Mouse (Mus musculus) midbrain, embryonic 11.5 days (tissue): ENCODE data around the gene Rpgrip1. TPM values are rescaled to one million over a fixed set of nuclear protein-coding genes. Genes with fewer than 3 reads are reported as not detected.
"Not testable (repeated sequence)": the region's sequence is repeated elsewhere in the genome, so short reads cannot be mapped to it uniquely, and the experiment has no call there.

Experiments used
- ATAC-seq: fragments of 200-750 bp; cut with Nextera tagmentation; 2 replicates; pipeline ENCODE4 v1.8.0; 2017; ENCODE audit warnings: moderate TSS enrichment, moderate library complexity; ENCODE audit not compliant: low FRiP score
- DNase-seq: peaks from one replicate; pipeline ENCODE4 v3.0.0; 2015; ENCODE audit warnings: low spot score; ENCODE audit errors: missing footprints
- H3K27ac ChIP-seq: fragments of 300-500 bp; sonication (generic); 2 replicates; pipeline ENCODE4 v1.5.1; 2014; ENCODE audit warnings: low read depth, low read length
- H3K27me3 ChIP-seq: fragments of 300-500 bp; sonication (generic); 2 replicates; pipeline ENCODE4 v1.6.1; 2014; ENCODE audit warnings: mild to moderate bottlenecking, low read length, moderate library complexity, mixed read lengths; ENCODE audit not compliant: control insufficient read depth, insufficient read depth
- H3K36me3 ChIP-seq: fragments of 300-500 bp; sonication (generic); 2 replicates; pipeline ENCODE4 v1.6.1; 2014; ENCODE audit warnings: mild to moderate bottlenecking, low read length, moderate library complexity, mixed read lengths; ENCODE audit not compliant: control insufficient read depth, insufficient read depth
- H3K4me1 ChIP-seq: fragments of 300-500 bp; sonication (generic); 2 replicates; pipeline ENCODE4 v1.6.1; 2014; ENCODE audit warnings: low read length; ENCODE audit not compliant: control insufficient read depth, insufficient read depth
- H3K4me2 ChIP-seq: fragments of 300-500 bp; sonication (generic); 2 replicates; pipeline ENCODE4 v1.6.1; 2014; ENCODE audit warnings: mild to moderate bottlenecking, moderate library complexity
- H3K4me3 ChIP-seq: fragments of 300-500 bp; sonication (generic); 2 replicates; pipeline ENCODE4 v1.5.1; 2014; ENCODE audit warnings: low read depth, low read length
- H3K9ac ChIP-seq: fragments of 300-500 bp; sonication (generic); 2 replicates; pipeline ENCODE4 v1.6.1; 2014; ENCODE audit warnings: low read length
- H3K9me3 ChIP-seq: fragments of 300-500 bp; sonication (generic); 2 replicates; pipeline ENCODE4 v1.6.1; 2016; ENCODE audit warnings: low read length; ENCODE audit not compliant: control insufficient read depth
- WGBS: fragments of 180-500 bp; shearing (Covaris S2); extraction: QIAGEN DNeasy Blood & Tissue Kit; methylation state at CpG from one replicate; pipeline ENCODE4 v1.1.7; 2014; 5-methylcytosine and 5-hydroxymethylcytosine counted together
- polyA plus RNA-seq: library from polyadenylated mRNA; unstranded; fragments of >200 nt; fragmentation: Nextera tagmentation; extraction: Ambion mirVana; gene quantifications from 2 replicates; pipeline ENCODE4 v1.2.1, GENCODE M21; 2014

The Rpgrip1 gene
- polyA plus RNA-seq, result 92.3 and 105 TPM in 2 replicates

GRCm38 (mm10) chr14:52110346-52110745 lies at the start of gene Rpgrip1:
Rpgrip1 (plus strand) TSS chr14:52110704.
- ATAC-seq (no peak), DNase-seq (no peak)

GRCm38 (mm10) chr14:52060800-52061199 lies 49.7 kb upstream of the Rpgrip1 start:
- no peaks in the 10 kb centered on the region for H3K4me1 ChIP-seq
- no peaks in the 10 kb centered on the region for H3K27me3 ChIP-seq
- H3K4me2 ChIP-seq, result no peak overlapping the region
- H3K27ac ChIP-seq, result no peak overlapping the region
- H3K9me3 ChIP-seq, result no peaks in the 10 kb centered on the region
- H3K4me3 ChIP-seq, result no peak overlapping the region
- H3K9ac ChIP-seq, result no peak overlapping the region
- no peaks in the 10 kb centered on the region for H3K36me3 ChIP-seq
- DNase-seq (no peak), ATAC-seq (no peak)
- WGBS, result 91% methylated on average over 1 of the region's 1 CpGs

More at GRCm38 (mm10) chr14:52110346-52110745, at the start of gene Rpgrip1:
- H3K36me3 ChIP-seq, result no peaks in the 10 kb centered on the region
- no peak within 1 kb of the TSS for H3K4me3 ChIP-seq
- no peak within 1 kb of the TSS for H3K4me2 ChIP-seq
- no peaks in the 10 kb centered on the region for H3K9me3 ChIP-seq
- no peaks in the 10 kb centered on the region for H3K27me3 ChIP-seq
- no peak within 1 kb of the TSS for H3K9ac ChIP-seq
- no peak within 1 kb of the TSS for H3K27ac ChIP-seq
- WGBS, result 87% methylated on average over 4 of the region's 4 CpGs
- no peaks in the 10 kb centered on the region for H3K4me1 ChIP-seq

GRCm38 (mm10) chr14:52061798-52062197 lies 48.7 kb upstream of the Rpgrip1 start:
- ATAC-seq (no peak), DNase-seq (peak; percentile 8)
- no peaks in the 10 kb centered on the region for H3K27me3 ChIP-seq
- H3K9ac ChIP-seq, result no peak overlapping the region
- WGBS, result 84% methylated on average over 8 of the region's 8 CpGs
- no peak overlapping the region for H3K4me2 ChIP-seq
- no peaks in the 10 kb centered on the region for H3K4me1 ChIP-seq
- H3K9me3 ChIP-seq, result no peaks in the 10 kb centered on the region
- H3K4me3 ChIP-seq, result no peak overlapping the region
- no peak overlapping the region for H3K27ac ChIP-seq
- no peaks in the 10 kb centered on the region for H3K36me3 ChIP-seq

- Histone ChIP-seq H3K4me1 (no peaks in the 10 kb centered on the region), H3K4me2 (no peak overlapping the region), H3K27ac (no peak overlapping the region), H3K4me3 (no peak overlapping the region), H3K9ac (no peak overlapping the region), H3K36me3 (no peaks in the 10 kb centered on the region), H3K9me3 (no peaks in the 10 kb centered on the region), H3K27me3 (no peaks in the 10 kb centered on the region)
- DNase-seq, result no peak
- 67% methylated on average over 4 of the region's 4 CpGs for WGBS
- no peak for ATAC-seq
Measured at GRCm38 (mm10) chr14:52066135-52066534, 44.4 kb upstream of the Rpgrip1 start.

GRCm38 (mm10) chr14:52071599-52072137 lies 38.8 kb upstream of the Rpgrip1 start:
- 95% methylated on average over 15 of the region's 15 CpGs for WGBS
- Histone ChIP-seq H3K36me3 (peaks cover 17% of the 10 kb centered on the region), H3K27ac (no peak overlapping the region), H3K27me3 (no peaks in the 10 kb centered on the region), H3K9me3 (no peaks in the 10 kb centered on the region), H3K9ac (no peak overlapping the region), H3K4me2 (no peak overlapping the region), H3K4me3 (no peak overlapping the region), H3K4me1 (no peaks in the 10 kb centered on the region)
- peak; percentile 59; the same call in 1 of the 2 replicates for ATAC-seq
- DNase-seq, result no peak

GRCm38 (mm10) chr14:52083083-52083482 lies 27.4 kb upstream of the Rpgrip1 start:
- H3K9ac ChIP-seq, result no peak overlapping the region
- ATAC-seq, result no peak
- H3K4me3 ChIP-seq, result no peak overlapping the region
- H3K27ac ChIP-seq, result no peak overlapping the region
- H3K27me3 ChIP-seq, result no peaks in the 10 kb centered on the region
- H3K4me2 ChIP-seq, result no peak overlapping the region
- H3K9me3 ChIP-seq, result no peaks in the 10 kb centered on the region
- peaks cover 13% of the 10 kb centered on the region for H3K36me3 ChIP-seq
- DNase-seq, result no peak
- no peaks in the 10 kb centered on the region for H3K4me1 ChIP-seq

- H3K4me2 ChIP-seq, result no peak overlapping the region
- 89% methylated on average over 1 of the region's 1 CpGs for WGBS
- H3K36me3 ChIP-seq, result peaks cover 7% of the 10 kb centered on the region; the same call in 1 of the 2 replicates
- no peaks in the 10 kb centered on the region for H3K4me1 ChIP-seq
- DNase-seq (no peak), ATAC-seq (no peak)
- H3K4me3 ChIP-seq, result no peak overlapping the region
- H3K27ac ChIP-seq, result no peak overlapping the region
- H3K9ac ChIP-seq, result no peak overlapping the region
- no peaks in the 10 kb centered on the region for H3K27me3 ChIP-seq
- H3K9me3 ChIP-seq, result no peaks in the 10 kb centered on the region
Measured at GRCm38 (mm10) chr14:52094533-52094932, 16.0 kb upstream of the Rpgrip1 start.

GRCm38 (mm10) chr14:52097191-52097590 lies 13.3 kb upstream of the Rpgrip1 start:
- not testable (repeated sequence) for H3K9ac ChIP-seq, H3K36me3 ChIP-seq, H3K4me1 ChIP-seq, H3K4me3 ChIP-seq, H3K27me3 ChIP-seq, H3K4me2 ChIP-seq, ATAC-seq, H3K9me3 ChIP-seq, H3K27ac ChIP-seq, DNase-seq
- 96% methylated on average over 3 of the region's 3 CpGs for WGBS

GRCm38 (mm10) chr14:52098387-52098786 lies 12.1 kb upstream of the Rpgrip1 start:
- H3K4me1 ChIP-seq, result peaks cover 12% of the 10 kb centered on the region
- DNase-seq, H3K4me3 ChIP-seq, H3K4me2 ChIP-seq, H3K27me3 ChIP-seq, H3K36me3 ChIP-seq, H3K9ac ChIP-seq, H3K27ac ChIP-seq, ATAC-seq, H3K9me3 ChIP-seq: not testable (repeated sequence)
- 91% methylated on average over 3 of the region's 3 CpGs for WGBS
